Mouse (Mus musculus) megakaryocyte, adult 5-6 weeks (primary cell): ENCODE measurements around the gene Pawr. TPM values are rescaled to one million over a fixed set of nuclear protein-coding genes. Genes with fewer than 3 reads are reported as not detected.
"Not testable (repeated sequence)": the region's sequence is repeated elsewhere in the genome, so short reads cannot be mapped to it uniquely, and the experiment has no call there.

ENCODE experiments used
- ATAC-seq: 2 replicates; pipeline ENCODE4 v1.8.0; 2016; ENCODE audit warnings: mild to moderate bottlenecking, inconsistent platforms; ENCODE audit not compliant: poor library complexity, severe bottlenecking
- total RNA-seq, 2 experiments: library from RNA; stranded (forward) in 1 of 2; stranded (reverse) in 1 of 2; fragments of 153-499, 151-499 nt in 1 of 2; fragments of 221-1000, 200-1000 nt in 1 of 2; gene quantifications; 2 replicates each; pipeline versions ENCODE4 v1.2.3 to v1.2.4; 2015 to 2017

Pawr gene
- total RNA-seq, 2 experiments from 2014 or later = 0.07 TPM; not detected in 1

DNA sequence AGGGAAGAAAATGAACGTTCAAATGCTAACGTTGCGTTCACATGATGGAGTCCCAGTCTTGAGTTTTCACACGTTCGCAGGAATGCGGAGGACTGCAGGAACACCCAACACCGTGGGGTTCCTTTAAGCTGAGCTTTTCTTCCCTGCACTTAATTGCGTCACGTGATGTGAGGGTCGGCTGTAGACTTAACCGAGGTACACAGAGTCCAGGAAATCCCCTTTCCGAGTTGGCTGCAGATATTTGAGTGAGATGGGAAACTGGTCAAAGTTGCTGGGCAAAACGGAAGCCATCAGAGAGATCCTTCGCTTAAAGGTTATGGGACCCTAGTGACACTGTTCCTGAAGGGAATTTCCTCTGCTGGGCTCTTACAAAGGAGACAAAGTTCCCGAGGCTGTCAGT lies 102.1 kb downstream of the Pawr start:
- ATAC-seq = no peak

DNA sequence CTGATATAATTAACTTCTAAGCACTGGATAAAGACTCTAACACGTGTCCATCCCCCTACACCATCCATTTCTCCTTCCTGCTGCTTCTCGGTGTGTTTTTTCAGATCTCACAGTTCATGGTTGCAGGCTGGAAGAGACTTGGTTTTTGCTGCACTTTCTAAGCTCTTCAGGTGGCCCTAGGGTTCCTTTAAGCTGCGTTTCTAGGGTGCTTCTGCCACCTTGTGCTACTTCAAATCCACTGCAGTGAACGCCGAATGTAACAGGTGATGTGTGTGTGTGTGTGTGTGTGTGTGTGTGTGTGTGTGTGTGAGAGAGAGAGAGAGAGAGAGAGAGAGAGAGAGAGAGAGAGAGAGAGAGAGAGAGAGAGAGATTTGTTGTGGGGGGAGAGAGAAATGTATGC lies 103.7 kb downstream of the Pawr start:
- no peak for ATAC-seq

DNA sequence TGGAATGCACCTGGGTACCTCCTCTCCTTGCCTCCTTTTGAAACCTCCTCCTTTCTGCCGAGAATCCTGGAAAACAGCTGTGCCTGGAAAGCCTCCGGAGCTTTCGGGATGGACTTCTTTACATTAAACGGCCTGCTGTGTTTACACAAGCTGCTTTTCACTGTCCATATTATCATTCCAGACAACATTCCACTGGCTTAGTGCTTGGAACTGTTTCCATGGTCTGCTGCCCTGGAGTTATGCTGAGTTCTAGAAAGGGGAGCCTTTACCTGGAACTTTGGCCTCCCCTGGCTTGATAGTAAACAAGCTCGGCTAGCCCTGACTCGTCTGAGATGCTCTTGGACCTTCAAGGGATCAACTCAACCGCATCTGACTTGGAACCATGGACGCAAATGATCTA lies 104.4 kb downstream of the Pawr start:
- ATAC-seq = no peak

DNA sequence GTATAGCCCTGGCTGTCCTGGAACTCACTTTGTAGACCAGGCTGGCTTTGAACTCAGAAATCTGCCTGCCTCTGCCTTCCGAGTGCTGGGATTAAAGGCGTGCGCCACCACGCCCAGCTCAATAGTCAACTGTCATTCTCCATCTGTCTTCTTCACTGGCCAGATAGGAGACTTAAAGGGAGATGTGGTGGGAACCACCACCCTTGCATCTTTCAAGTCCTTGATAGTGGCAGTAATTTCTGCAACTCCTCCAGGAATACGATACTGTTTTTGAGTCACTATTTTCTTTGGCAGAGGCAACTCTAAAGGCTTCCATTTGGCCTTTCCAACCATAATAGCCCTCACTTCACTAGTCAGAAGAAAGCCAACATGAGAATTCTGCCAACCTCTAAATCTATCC lies 108.3 kb downstream of the Pawr start:
- ATAC-seq = not testable (repeated sequence)

DNA sequence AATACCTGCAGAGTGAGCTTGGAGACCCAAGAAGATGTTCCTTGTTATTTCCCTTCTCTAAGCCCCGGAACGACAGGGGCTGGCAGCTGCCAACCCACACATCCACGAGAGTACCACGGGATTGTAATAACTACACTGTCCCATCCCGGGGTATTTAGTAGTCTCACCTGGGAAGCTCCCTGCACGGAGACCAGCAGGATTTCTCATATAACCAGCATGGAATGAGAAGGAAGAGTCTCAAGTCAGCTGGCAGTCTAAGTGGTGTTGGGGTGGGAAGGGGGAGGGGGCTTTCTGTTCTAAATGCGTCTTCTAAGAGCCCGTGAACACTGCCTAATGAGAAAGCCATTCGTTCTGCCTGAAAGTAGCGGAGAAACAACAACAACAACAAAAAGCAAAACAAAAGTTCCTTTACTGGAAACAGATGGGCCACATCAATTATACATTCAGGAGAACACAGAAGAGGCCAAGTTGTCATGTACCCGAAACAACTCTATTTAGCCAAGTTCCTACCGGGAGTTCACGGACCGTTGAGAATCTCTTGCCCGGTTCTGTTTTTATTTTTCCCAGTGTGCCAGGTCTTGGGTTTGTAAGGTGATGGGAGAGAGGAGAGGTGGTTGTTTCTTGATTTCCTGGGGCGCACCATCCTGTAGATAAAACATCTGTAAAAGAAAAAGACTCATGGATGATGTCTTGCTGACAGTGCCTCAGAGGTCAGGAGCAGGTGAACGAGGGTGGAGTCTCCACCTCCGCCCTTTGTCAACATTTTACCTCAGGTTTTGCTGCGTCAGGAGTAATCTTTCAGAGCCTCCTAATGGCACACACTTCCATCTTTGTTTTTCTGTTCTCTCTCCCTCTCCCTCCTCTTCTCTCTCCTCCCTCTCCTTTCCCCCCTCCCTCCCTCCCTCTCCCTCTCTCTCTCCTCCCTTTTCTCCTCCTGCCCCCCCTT lies 112.3 kb downstream of the Pawr start:
- no peak for ATAC-seq

DNA sequence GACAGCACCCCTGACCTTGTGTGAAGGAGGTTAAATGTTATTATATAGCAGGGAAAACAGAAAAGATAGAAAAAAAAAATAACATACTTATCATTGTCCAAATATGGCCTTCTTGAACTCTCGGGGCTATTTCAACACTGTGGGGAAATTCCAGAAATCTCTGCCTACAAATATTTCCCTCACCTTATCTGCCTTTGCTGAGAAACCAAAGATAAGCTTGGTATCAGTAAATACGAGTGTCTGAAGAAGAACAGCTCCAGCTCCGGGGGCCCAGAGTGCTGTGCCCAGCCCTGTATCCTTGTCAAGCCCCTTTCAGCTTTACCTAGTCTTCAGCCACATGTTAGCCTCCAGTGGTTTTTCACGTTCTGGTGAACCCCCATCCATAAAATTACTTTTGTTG lies 113.2 kb downstream of the Pawr start:
- ATAC-seq = no peak

DNA sequence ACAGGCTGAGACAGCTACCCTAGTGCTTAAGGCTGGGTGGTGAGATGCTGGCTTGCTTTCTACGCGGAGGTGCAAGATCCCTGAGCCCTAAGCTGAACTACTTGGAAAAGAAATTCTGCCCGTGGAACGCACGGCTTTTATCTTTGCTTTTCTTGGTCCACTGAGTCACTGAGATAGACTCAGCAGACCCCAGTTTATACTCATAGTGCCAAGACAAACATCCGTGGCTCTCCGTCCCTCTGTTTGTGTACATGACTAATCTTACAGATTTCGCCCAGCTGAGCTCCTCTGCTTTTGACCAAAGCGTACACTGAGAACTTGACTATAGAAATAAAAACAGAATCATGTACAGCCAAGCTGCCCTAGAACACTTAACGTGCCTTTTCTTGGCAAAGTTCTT lies 113.7 kb downstream of the Pawr start:
- ATAC-seq = no peak

DNA sequence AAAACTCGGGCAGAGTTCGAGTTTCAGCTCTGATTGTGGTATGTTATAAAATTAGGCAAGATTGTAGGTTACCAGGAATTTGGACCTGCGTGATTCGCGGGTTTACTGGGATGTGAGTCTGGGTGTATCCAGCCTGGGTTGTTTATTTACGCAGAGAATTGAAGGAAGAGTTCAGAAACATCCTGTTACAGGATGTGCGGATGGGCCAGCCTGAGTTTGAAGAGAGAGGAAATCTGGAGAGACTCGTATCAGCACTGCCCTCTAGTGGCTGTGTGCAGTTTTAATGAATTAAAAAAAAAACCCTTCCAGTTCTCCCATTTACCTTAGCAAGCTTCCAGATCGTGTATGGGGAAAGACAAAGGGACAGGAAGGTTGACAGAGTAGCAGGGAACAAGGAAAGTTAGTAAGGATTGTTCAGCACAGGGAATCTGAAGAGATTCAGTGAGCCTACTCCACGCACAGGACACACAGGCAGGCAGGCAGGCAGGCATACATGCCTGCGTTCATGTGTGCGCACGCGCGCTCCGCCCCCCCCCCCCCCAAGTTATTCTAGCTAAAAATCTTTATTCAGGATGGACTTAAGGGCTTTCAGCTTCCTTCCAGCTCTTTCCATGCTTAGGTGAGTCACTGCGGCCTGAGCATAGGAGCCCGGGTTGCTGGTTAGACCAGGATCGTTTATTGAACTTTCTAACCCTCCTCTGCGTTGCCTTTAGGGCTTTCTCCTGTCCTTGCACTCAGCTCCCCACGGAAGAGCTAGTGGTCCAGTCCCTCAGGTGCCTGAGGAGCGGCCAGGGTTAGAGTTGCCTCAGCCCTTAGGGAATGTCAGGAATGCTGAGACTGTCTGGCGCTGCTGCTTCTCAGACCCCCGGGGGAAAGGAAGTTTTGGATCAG lies 114.4 kb downstream of the Pawr start:
- peak; percentile 87 for ATAC-seq

DNA sequence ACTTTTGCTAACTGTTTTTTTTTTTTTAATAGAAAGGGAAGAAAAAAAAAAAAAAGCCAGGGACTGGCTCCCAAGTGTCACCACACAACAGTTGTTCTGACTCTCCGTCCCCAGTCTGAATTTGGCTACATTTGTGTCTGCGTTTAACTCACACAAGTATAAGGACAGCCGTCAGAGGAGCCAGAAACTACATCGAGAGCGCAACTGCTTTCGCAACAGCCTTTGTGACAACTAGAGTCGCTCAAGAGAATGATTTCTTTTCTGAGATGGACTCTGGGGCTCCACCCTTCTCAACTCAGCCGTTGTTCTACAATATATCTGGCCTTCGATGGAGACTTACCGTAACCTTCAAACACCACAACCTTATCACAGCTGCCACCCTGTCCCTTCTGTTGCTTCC lies 115.3 kb downstream of the Pawr start:
- 0 out of 2 replicates have a peak, but pooled peaks have one; percentile 13 for ATAC-seq

DNA sequence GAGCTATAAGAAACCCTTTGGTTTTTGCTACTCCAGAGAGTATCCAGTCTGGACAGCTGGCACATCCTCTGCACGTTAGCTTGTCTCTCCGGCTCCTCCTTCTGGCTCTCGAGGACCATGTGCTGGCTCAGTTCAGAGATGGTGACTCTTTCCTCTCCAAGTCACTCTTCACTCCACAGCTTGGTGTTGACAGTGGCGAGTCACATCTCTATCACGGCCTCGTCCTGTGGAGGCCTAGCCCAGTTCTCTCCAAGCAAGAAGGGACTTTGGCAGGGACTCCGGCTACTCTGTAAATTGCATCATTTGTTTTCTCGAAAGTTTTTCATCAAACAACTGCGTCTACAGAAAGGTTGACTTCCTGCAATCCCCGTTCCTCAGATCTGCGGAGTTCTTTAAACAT lies 116.5 kb downstream of the Pawr start:
- ATAC-seq = no peak

DNA sequence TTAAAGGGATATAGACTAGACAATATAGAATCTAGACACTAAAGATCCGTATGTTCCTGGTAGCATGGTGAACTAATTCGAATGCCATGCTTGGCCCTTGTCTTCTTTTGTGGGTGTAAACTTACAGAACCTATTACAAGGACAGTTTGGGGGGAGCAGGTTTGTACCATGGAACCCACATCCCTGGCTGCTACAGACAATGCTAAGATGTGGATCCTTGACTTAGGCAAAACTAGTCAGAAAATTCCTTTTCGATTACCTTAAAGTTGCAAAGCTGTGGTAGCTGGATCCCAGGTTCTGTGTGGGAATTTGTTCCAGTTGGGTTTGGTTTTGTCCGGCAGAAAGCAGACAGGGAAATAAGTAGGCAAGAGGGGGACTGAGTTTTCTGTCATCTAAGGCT lies 118.5 kb downstream of the Pawr start:
- no peak for ATAC-seq

DNA sequence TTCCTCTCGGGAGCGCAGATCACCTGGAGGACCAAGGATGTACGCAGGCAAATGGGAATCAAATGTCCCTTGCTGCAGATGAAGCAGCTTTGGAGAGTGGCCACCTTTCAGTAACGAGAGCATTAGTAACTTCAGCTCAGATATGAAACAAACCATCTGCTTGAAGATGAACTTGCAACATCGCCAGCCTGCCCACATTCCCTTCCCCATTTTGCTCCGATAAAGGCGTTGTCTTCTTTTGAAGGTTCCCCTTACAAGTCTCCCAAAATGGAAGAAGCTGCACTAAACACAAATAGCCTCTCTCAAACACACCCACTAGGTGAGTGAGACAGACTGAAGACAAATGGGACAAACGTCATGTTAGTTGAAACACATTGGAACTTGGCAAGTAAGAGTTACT lies 119.6 kb downstream of the Pawr start:
- ATAC-seq = peak; percentile 45

DNA sequence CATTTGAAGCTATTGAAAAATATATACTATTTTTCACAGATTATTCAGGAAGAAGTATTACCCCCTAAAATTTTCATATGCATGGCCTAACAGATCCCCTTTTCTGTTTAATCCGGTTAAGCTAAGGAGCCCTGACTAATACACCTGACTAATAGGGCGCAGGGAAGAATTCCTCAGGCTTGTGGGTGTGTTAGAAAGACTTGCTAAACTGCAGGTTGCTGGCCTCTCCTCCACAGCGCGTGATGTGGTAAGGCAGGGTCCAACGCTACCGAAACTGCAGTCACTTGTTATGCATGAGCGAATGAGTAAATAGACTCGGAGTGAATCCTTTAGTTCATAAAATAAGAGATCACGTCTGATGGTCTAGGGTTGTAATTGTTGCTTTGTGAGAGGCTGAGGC lies 120.5 kb downstream of the Pawr start:
- ATAC-seq = no peak

DNA sequence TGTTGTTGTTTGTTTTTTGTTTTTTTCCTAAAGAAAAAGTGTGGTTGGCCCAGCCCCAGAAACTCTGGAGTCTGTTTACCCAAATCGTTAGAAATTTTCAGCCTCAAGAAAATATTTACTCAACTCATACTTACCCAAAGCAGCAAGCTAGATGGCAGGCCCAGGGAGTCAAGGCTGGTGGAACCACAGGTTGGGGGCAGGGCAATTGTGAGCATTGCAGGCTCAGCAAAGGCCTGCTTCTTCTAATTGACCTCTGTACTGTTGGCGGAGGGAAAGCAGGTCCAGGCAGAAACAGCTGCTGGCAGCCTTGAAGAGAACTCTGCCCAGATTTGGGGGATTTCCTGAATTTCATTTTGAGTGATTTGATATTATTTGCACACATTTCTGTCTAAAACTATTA lies 121.6 kb downstream of the Pawr start:
- ATAC-seq = no peak

DNA sequence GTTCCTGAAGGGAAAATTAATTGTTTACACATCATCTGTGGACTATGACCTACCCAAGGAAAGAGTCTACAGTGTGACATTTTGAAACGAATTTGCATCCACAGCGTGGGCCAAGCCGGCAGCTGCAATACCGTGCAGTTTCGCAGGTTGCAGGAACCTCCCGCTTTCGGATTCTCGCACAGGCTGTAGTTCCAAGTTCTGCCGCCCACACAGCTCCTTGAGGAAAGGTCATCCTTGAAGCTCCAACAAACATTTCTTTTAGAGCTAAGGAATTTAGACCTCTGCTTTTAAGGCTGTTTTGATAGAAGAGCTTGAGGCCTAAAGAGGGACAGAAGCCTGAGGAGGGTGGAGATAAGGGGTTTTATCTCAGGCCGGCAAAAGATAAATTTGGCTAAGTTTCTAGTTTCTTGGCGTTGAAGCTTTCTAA lies 122.8 kb downstream of the Pawr start:
- no peak for ATAC-seq

DNA sequence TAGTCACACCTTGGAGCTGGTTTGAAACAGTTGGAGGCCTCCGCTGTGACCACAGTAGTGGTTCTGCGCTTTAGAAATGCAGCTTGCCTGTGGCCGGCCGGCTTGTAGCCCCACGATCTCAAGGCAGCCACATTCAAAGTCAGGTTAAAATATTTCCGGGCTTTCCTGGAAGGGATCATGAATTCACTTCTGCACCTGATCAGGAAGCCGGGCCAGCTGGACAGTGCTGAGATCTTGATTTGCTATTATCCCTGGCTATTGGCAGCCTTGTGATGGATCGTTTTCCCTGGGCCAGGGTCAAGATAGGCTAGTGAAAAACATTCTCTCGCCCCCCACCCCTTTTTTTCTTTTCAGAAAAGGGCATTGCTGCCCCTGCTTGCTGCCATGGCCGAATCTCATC lies 123.3 kb downstream of the Pawr start:
- ATAC-seq = no peak

DNA sequence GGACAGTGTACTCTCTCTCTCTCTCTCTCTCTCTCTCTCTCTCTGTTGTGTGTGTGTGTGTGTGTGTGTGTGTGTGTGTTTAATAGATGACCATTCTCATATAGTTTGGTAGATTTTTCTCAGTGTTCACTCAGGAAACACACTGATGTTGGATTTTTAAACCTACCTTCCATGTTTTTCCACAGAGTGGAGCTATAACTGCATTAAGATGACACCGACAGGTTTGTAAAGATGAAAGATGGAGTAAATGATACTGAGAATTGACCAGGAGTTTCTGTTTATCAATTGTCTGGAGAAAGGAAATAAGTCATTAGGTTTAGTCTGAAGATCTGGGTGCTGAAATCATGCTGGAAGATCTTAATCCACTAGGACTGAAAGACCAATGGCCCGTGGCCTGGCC lies 124.0 kb downstream of the Pawr start:
- ATAC-seq = no peak

DNA sequence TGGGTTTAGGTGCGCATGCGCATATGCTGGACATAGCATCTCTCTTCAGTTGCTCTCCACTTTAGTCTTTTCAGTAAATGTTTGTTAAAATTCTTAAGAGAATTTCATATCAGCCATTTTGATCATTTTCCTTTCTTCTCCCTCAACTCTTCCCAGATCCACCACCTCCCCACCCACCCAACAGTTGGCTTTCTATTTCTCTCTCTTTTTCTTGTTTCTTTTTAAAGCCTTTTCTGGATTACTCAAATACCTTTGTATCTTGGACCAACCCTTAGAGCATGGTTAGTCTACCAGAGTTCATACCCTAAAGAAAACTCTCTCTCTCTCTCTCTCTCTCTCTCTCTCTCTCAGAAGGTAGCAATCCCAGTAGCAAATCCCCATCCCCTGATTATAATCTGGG lies 125.1 kb downstream of the Pawr start:
- ATAC-seq = no peak

DNA sequence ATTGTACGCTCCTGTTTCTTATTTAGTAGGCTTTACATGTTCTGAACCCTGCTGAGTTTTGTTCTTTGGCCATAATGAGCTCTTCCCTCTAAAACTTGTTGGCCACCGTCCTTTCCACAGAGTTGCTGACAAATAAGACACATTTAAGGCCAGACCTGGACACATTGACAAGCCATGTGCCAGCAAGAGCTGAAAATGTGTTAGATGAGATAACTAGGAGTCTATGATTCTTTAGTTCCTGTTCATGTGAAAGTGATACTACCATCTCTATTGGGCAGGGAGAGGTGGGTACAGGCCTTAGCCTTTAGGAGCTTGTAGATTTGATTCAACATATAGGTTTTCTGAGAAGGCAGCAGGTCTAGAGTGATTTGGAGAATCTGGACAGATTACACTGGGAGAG lies 129.9 kb downstream of the Pawr start:
- no peak for ATAC-seq
